Mouse (Mus musculus) mesoderm, embryonic 11.5 days (tissue): ENCODE data around the gene Slc4a3.

Source experiments
- DNase-seq: peaks from one replicate; pipeline ENCODE4 v3.0.0-alpha.2; 2012; ENCODE audit warnings: low read depth, low spot score

The Slc4a3 gene

DNA sequence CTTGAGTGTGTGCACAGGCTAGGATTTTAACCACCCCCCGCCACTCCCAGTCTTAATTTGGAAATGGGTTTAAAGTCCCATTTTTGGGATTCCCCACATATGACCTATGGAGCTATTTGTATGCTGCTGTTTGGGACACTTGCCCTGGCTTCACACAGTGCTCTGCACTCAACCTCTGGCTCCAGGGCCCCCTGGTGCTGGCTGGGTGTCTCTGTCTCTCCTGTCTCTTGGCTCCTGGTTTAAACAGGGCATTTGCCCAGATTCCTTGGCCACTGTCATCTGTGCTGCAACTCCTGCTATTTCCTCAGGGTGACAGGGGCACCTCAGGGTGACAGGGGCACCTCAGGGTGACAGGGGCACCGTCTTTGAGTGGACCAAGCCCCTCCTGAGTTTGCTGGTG is 50.8 kb downstream of the Slc4a3 start:
- no peak for DNase-seq

- peak; percentile 61 for DNase-seq
These were observed 51.6 kb downstream of the Slc4a3 start for GRCm38 (mm10) chr1:75597622-75598021.

- no peak for DNase-seq
These were observed 55.7 kb downstream of the Slc4a3 start for GRCm38 (mm10) chr1:75601738-75602137.

DNA sequence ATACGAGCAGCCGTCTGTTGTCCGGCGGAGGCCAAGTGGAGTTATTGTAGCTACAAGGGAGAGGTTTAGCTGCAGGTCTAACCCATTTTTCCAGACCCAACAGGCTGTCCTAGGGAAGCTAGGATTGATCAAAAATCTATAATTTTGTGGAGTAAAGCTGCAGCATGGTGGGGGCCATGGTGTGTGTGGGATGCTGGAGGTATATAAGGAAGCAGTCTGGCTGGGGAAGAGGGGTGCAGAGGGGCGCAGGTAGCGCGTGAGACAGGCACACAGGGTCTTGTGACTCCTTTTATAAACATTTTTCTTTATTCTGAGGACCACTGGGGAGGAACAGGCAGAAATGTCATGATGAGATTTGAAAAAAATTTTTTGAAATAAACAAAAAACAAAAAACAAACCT is 57.5 kb downstream of the Slc4a3 start:
- no peak for DNase-seq

GRCm38 (mm10) chr1:75608225-75608624 is 62.2 kb downstream of the Slc4a3 start:
- DNase-seq = no peak

GRCm38 (mm10) chr1:75608625-75609263 is 62.7 kb downstream of the Slc4a3 start:
- DNase-seq = no peak

DNA sequence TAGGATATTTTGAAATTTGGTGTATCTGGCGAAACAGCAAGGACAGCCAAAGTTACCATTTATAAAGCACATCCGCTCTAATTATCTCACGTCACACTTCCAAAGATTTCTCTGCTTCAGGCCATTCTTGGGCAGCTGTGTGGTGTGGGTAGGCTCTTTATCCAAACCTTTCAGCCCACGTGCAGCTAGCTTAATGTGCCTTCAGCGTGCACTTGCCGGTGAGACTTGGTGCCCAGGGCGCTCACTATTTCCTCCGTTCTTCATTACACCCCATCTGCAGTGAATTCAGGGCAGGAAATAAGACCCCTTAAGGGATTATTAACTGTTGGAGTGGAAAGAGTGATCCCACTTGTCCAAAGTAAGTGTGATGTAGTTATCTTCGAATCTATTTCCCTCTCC is 63.2 kb downstream of the Slc4a3 start:
- no peak for DNase-seq

DNA sequence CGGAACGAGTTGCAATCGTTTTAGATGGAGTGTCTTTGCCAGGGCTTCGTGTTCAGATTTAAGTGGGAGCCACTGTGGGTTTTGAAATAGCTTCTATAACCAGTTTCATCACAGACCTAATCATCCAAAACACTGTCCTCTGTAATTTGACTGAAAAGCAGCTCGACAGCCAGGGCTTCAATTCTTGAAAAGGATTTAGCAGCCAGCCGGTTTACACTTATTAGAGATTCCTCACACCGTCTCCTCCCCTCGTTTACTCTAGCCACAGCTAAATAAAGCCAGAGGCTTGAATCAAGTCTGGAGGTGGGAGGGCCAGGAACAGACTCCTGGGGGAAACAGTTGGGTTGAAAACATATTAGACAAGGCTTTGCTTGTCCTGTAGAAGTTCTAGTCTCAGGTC is 64.5 kb downstream of the Slc4a3 start:
- no peak for DNase-seq
